Mouse (Mus musculus) fibroblast of lung, adult 2 months (primary cell): ENCODE measurements around the gene Hmcn2.

Source experiments
- DNase-seq: peaks from one replicate; pipeline ENCODE4 v3.0.0-alpha.2; 2011; ENCODE audit warnings: low read depth

Hmcn2 gene

GRCm38 (mm10) chr2:31458460-31458859 lies 144.2 kb downstream of the Hmcn2 start:
- DNase-seq: no peak

GRCm38 (mm10) chr2:31458989-31459936 lies 145.0 kb downstream of the Hmcn2 start:
- no peak for DNase-seq

- no peak for DNase-seq
Measured at GRCm38 (mm10) chr2:31460025-31460571, 145.9 kb downstream of the Hmcn2 start.

- DNase-seq: no peak
Measured at GRCm38 (mm10) chr2:31460920-31461319, 146.7 kb downstream of the Hmcn2 start.

- no peak for DNase-seq
Measured at GRCm38 (mm10) chr2:31462051-31462450, 147.8 kb downstream of the Hmcn2 start.

- no peak for DNase-seq
Measured at GRCm38 (mm10) chr2:31463253-31463652, 149.0 kb downstream of the Hmcn2 start.

GRCm38 (mm10) chr2:31463696-31464528 lies 149.7 kb downstream of the Hmcn2 start:
- no peak for DNase-seq

GRCm38 (mm10) chr2:31464529-31464910 lies 150.3 kb downstream of the Hmcn2 start:
- no peak for DNase-seq

- DNase-seq: no peak
Measured at GRCm38 (mm10) chr2:31467457-31467856, 153.2 kb downstream of the Hmcn2 start.

- no peak for DNase-seq
Measured at GRCm38 (mm10) chr2:31468857-31469256, 154.6 kb downstream of the Hmcn2 start.

GRCm38 (mm10) chr2:31469480-31469879 lies 155.3 kb downstream of the Hmcn2 start:
- DNase-seq: no peak

- DNase-seq: peak; percentile 58
Measured at GRCm38 (mm10) chr2:31469931-31470682, 155.9 kb downstream of the Hmcn2 start, which contains the start of gene Ass1. TSS of gene Ass1 (plus strand) at chr2:31470207.

GRCm38 (mm10) chr2:31470683-31471385 lies 156.6 kb downstream of the Hmcn2 start:
- no peak for DNase-seq

- DNase-seq: no peak
Measured at GRCm38 (mm10) chr2:31471611-31472010, 157.4 kb downstream of the Hmcn2 start.

GRCm38 (mm10) chr2:31472406-31473065 lies 158.3 kb downstream of the Hmcn2 start:
- no peak for DNase-seq

- DNase-seq: no peak
Measured at GRCm38 (mm10) chr2:31473941-31474340, 159.7 kb downstream of the Hmcn2 start.

- no peak for DNase-seq
Measured at GRCm38 (mm10) chr2:31474686-31475085, 160.5 kb downstream of the Hmcn2 start.

GRCm38 (mm10) chr2:31476107-31476820 lies 162.0 kb downstream of the Hmcn2 start:
- no peak for DNase-seq

- DNase-seq: no peak
Measured at GRCm38 (mm10) chr2:31477234-31478161, 163.3 kb downstream of the Hmcn2 start.
